Mouse (Mus musculus) monocyte, adult 2 months (primary cell): Measurements from ENCODE around the gene Hbb-bt.
"Not testable (repeated sequence)": the region's sequence is repeated elsewhere in the genome, so short reads cannot be mapped to it uniquely, and the experiment has no call there.

Experiments
- DNase-seq, 2 experiments: peaks; one replicate each; pipeline ENCODE4 v3.0.0; 2022; ENCODE audit warnings: low spot score in 2 of 2, low read depth in 1 of 2

Gene Hbb-bt

DNA sequence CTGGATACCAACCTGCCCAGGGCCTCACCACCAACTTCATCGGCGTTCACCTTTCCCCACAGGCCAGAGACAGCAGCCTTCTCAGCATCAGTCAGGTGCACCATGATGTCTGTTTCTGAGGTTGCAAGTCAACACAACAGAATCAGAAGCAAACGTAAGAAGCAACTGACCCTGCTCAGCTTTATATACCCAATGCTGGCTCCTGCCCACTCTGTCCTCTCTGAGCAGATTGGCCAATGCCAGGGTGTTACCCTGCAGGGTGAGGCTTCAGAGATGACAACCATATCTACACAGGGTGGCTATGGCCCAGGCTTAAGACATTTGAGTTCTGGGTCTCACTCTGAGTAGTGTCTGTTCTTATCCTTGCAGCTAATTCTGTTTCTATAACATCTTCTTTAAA, at the start of gene Hbb-bt:
Gene Hbb-bt, minus strand, starts transcription at position 231 of the 400 bp plus-strand sequence.
- no peak for DNase-seq

DNA sequence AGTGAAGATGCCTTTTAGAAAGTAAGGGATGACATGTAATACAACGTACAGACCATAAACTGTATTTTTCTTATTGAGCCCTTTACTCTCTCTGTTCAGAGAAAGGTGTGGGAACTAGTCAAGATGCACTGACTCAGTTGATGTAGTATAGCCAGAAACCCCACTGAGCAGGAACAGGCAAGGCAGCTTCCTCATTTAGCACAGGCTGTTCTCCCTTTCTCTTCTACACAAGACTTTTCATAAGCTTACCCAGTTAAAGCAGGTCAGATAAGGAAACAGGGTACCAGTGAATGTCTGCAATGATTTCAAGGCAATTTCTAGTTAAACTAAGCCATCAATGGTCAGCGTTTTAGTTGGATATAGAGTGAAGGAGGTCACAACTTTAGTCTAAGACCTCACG, 47.7 kb upstream of the Hbb-bt start:
- DNase-seq, result no peak

DNA sequence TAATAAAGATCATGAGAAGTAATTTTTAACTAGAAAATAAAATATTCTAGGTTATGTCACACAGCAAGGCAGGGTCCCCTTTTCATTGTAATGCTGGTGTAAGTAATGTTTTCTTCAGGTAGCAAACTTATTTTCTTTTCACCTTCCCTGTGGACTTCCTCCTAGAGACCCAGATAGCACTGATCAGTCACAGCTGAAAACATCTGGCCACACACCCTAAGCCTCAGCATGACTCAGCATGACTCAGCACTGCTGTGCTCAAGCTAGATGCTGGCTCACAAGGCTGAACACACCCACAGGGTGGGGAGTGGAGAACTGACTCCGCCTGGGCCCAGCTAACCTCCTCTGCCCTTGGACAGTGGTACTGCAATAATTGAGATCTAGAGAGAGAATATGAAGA, 47.1 kb upstream of the Hbb-bt start:
- DNase-seq, result no peak

GRCm38 (mm10) chr7:103859076-103859475, 45.3 kb upstream of the Hbb-bt start:
- DNase-seq, result no peak

DNA sequence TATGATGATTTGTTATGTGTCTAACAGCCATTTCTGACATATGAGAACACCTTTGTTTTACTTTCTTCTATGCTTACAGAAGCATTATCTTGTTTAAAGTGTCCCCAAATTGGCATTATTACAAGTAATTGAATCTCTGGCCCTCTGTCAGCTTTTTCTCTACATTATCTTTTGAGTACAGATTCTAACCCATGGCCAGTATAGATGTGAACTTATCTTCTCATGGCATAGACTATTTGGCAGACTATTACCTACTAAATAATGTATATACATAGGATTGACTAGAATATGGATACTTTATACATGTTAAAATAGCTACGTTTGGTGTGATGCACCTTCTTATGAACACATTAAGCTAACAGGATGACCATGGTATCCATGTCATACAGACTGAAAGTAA, 40.9 kb upstream of the Hbb-bt start:
- no peak for DNase-seq

DNA sequence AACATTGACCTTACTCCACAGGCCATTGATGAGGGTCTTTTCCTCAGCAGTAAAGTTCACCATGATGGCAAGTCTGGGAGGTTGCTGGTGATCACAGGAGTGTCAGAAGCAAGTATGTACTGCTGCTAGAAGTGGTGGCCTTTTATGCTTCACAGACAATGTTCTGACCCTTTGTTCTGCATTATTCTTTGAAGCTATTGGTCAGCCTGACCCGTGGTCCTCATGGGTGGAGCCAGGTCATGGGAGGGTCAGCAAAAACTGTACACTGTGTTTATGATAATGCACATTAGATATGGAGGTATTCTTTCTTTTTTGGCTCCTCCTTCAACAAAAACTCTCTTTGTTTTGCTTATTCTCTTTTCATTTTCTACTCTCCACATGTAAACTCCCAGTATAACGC, 39.3 kb upstream of the Hbb-bt start, which contains the start of gene Hbb-y:
Gene Hbb-y, minus strand, starts transcription at position 127 of the 400 bp plus-strand sequence.
- no peak for DNase-seq

DNA sequence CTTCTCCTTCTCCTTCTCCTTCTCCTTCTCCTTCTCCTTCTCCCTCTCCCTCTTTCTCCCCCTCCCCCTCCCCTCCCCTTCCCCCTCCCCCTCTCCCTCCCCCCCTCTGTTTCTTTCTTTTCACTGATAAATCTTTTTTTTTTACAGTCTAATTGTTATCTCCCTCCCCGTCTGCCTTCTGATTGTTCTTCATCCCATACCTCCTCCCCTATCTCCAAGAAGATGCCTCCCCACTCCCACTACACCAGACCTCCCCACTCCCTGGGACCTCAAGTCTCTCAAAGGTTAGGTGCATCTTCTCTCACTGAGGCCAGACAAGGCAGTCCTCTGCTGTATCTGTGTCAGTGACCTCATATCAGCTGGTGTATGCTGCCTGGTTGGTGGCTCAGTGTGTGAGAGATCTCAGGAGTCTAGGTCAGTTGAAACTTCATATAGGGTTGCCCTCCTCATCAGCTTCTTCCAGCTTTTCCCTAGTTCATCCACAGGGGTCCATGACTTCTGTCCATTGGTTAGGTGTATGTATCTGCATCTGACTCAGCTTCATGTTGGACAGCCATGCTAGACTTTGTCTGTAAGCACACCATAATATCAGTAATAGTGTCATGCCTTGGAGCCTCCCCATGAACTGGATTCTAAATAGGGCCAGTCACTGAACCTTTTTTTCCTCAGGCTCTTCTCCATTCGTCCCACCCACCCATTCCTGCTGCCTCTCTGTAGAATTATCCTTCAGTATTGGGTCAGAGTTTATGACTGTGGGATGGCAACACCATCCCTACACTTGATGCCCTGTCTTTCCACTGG, 30.9 kb upstream of the Hbb-bt start:
- no peak for DNase-seq

DNA sequence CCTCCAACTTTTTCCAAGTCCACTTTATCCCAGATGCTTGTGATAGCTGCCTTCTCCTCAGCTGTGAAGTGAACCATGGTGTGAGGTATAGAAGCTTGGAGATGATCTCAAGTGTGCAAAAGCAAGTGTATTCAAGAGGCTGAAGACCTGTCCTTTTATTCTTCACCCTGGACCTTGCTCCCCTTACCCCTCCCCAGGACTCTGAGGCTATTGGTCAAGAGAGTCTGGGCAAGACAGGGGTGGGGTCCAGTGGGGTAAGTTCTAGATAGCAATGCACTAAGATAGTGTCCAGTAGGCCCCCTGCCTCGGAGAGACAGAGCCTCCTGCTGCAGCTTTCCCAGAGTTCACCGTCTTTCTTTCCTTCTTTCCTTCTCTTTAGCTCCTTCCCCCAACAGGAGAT, 29.2 kb upstream of the Hbb-bt start, which contains the start of gene Hbb-bh1:
Gene Hbb-bh1, minus strand, starts transcription at position 131 of the 400 bp plus-strand sequence.
- DNase-seq, result no peak

GRCm38 (mm10) chr7:103840268-103840667, 26.5 kb upstream of the Hbb-bt start, which contains the start of gene Hbb-bh2:
Hbb-bh2 (minus strand) TSS chr7:103840520.
- no peak for DNase-seq

DNA sequence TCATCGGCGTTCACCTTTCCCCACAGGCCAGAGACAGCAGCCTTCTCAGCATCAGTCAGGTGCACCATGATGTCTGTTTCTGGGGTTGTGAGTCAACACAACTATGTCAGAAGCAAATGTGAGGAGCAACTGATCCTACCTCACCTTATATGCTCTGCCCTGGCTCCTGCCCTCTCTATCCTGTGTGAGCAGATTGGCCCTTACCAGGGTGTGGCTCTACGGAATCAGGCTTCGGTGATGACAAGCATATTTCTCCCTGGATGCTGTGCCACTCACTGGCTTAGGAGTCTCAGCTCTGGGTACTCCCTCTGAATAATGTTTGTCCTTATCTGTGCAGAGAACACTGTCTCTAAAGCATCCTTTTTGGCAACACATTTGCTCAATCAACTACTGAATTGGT, 14.0 kb upstream of the Hbb-bt start, which contains the start of gene Hbb-bs:
Gene Hbb-bs, minus strand, starts transcription at position 289 of the 400 bp plus-strand sequence.
- DNase-seq, result no peak

DNA sequence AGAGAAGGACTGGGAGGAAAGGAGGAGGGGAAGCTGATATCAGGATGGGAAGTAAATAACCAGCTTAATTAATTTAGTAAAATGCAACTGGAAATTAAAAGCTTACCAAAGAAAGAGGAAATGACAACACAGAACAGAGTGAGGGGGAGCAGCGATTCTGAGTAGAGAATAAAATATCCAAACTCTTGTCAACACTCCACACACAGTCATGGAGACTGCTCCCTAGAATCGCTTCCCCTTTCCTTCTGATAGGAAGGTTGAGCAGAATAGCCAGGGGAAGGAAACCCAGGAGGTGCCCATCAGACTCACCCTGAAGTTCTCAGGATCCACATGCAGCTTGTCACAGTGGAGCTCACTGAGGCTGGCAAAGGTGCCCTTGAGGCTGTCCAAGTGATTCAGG, 13.3 kb upstream of the Hbb-bt start:
- DNase-seq, result not testable (repeated sequence)

- no peak for DNase-seq
Observed at GRCm38 (mm10) chr7:103826255-103826887, 12.6 kb upstream of the Hbb-bt start.

- no peak for DNase-seq
Observed at GRCm38 (mm10) chr7:103825536-103826254, 11.9 kb upstream of the Hbb-bt start.

DNA sequence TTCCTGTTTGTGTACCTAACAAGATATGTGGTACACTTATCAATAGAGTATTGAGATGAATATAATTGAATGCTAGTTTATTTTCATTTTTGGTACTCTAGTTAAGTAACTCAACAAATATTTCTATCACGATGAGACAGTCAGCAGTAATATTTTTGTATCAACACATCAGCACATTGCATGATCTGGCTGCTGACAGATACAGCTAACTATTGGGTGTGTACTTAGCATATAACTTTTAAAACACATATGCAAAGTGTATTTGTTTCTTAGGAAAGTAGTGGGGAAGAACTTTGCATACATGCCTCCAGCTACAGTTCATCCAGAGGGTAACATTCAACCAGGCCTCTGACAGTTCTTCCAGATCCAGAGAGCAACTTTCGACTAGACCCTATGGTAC, 10.8 kb upstream of the Hbb-bt start:
- no peak for DNase-seq

DNA sequence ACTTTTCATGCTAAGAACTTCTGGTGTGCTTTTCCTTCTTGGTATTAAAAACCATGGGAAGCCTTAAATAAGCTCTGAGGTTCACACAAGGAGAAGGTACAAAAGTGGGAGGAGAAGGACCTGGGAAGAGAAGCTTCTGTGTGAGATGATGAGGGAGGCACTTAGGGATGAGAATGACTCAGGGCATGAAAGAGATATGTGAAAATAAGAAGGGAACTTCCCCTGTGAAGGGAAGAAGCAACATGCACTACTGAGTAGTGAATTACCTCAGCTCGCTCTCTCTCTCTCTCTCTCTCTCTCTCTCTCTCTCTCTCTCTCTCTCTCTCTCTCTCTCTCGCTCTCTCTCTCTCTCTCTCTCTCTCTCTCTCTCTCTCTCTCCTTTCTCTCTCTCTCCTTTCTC, 1.3 kb upstream of the Hbb-bt start:
- not testable (repeated sequence) for DNase-seq

DNA sequence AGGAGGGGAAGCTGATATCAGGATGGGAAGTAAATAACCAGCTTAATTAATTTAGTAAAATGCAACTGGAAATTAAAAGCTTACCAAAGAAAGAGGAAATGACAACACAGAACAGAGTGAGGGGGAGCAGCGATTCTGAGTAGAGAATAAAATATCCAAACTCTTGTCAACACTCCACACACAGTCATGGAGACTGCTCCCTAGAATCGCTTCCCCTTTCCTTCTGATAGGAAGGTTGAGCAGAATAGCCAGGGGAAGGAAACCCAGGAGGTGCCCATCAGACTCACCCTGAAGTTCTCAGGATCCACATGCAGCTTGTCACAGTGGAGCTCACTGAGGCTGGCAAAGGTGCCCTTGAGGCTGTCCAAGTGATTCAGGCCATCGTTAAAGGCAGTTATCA, 644 bp downstream of the Hbb-bt start:
- not testable (repeated sequence) for DNase-seq

GRCm38 (mm10) chr7:103812174-103812573, 1.6 kb downstream of the Hbb-bt start:
- no peak for DNase-seq

- no peak for DNase-seq
Observed at GRCm38 (mm10) chr7:103811223-103811845, 2.5 kb downstream of the Hbb-bt start.

- DNase-seq, result no peak
Observed at GRCm38 (mm10) chr7:103810746-103811145, 3.0 kb downstream of the Hbb-bt start.

DNA sequence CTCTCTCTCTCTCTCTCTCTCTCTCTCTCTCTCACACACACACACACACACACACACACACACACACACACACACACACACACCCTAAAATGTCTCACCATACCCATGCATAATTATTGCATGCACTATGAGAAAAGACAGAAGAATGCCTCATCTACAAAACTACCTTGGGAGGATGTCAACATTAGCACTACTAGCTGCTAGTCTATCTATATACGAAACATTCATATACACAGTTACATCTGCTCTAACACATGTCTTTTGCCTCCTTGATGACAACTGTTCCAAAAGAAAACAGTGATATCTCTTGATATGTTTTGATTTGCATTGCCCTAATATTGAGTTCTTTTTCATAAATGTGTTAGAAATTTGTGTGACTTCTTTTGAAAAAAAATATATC, 3.5 kb downstream of the Hbb-bt start:
- no peak for DNase-seq

- no peak for DNase-seq
Observed at GRCm38 (mm10) chr7:103809801-103810155, 4.0 kb downstream of the Hbb-bt start.
